Mouse (Mus musculus) A20 (cell line): ENCODE results near the gene Pls1.

Experiments
- DNase-seq: peaks from one replicate; pipeline ENCODE4 v3.0.0-alpha.2; 2011; ENCODE audit warnings: low read depth, low spot score

The Pls1 gene

GRCm38 (mm10) chr9:95844825-95845460 lies at the start of gene Pls1:
Pls1 (minus strand) TSS chr9:95845311.
- peak; percentile 94 for DNase-seq

GRCm38 (mm10) chr9:95882751-95883150 lies 37.6 kb upstream of the Pls1 start:
- DNase-seq, result peak; percentile 63

GRCm38 (mm10) chr9:95878246-95878645 lies 33.1 kb upstream of the Pls1 start:
- no peak for DNase-seq

GRCm38 (mm10) chr9:95858027-95858570 lies 13.0 kb upstream of the Pls1 start:
- peak; percentile 88 for DNase-seq

GRCm38 (mm10) chr9:95857414-95858026 lies 12.4 kb upstream of the Pls1 start, which contains the start of gene Atr:
Atr (plus strand) TSS chr9:95857597.
- peak; percentile 97 for DNase-seq

GRCm38 (mm10) chr9:95856004-95856403 lies 10.9 kb upstream of the Pls1 start:
- DNase-seq, result no peak

- no peak for DNase-seq
These were observed 9.8 kb upstream of the Pls1 start for GRCm38 (mm10) chr9:95854891-95855290.

- peak; percentile 88 for DNase-seq
These were observed 7.8 kb upstream of the Pls1 start for GRCm38 (mm10) chr9:95852896-95853295.

GRCm38 (mm10) chr9:95851671-95852070 lies 6.6 kb upstream of the Pls1 start:
- DNase-seq, result peak; percentile 88

GRCm38 (mm10) chr9:95845711-95846110 lies 600 bp upstream of the Pls1 start:
- no peak for DNase-seq

GRCm38 (mm10) chr9:95839424-95839823 lies 5.7 kb downstream of the Pls1 start:
- DNase-seq, result peak; percentile 64

- peak; percentile 74 for DNase-seq
These were observed 9.4 kb downstream of the Pls1 start for GRCm38 (mm10) chr9:95835741-95836140.

GRCm38 (mm10) chr9:95834799-95835198 lies 10.3 kb downstream of the Pls1 start:
- DNase-seq, result peak; percentile 82

GRCm38 (mm10) chr9:95832758-95833157 lies 12.4 kb downstream of the Pls1 start:
- DNase-seq, result no peak

- DNase-seq, result no peak
These were observed 17.5 kb downstream of the Pls1 start for GRCm38 (mm10) chr9:95827565-95827964.

GRCm38 (mm10) chr9:95822531-95822930 lies 22.6 kb downstream of the Pls1 start:
- no peak for DNase-seq

- DNase-seq, result no peak
These were observed 29.4 kb downstream of the Pls1 start for GRCm38 (mm10) chr9:95815706-95816105.

- no peak for DNase-seq
These were observed 30.0 kb downstream of the Pls1 start for GRCm38 (mm10) chr9:95815015-95815673.

- DNase-seq, result no peak
These were observed 31.2 kb downstream of the Pls1 start for GRCm38 (mm10) chr9:95813721-95814531.

- no peak for DNase-seq
These were observed 33.3 kb downstream of the Pls1 start for GRCm38 (mm10) chr9:95811817-95812216.

- DNase-seq, result no peak
These were observed 35.5 kb downstream of the Pls1 start for GRCm38 (mm10) chr9:95809596-95809995.

- DNase-seq, result no peak
These were observed 39.7 kb downstream of the Pls1 start for GRCm38 (mm10) chr9:95805449-95805848.
